Mouse (Mus musculus) limb, embryonic 14.5 days (tissue): ENCODE data around the gene Dusp10. TPM values are rescaled to one million over a fixed set of nuclear protein-coding genes. Genes with fewer than 3 reads are reported as not detected.

Experiments used
- ATAC-seq: fragments of 200-750 bp; cut with Nextera tagmentation; 2 replicates; pipeline ENCODE4 v1.8.0; 2017; ENCODE audit warnings: low read depth, moderate number of reproducible peaks, moderate TSS enrichment; ENCODE audit not compliant: low FRiP score
- DNase-seq: peaks from one replicate; pipeline ENCODE4 v3.0.0-alpha.2; 2015; ENCODE audit warnings: low spot score
- H3K27ac ChIP-seq: fragments of 300-500 bp; sonication (generic); replicated peaks from 2 replicates; pipeline ENCODE4 v1.5.1; 2014; ENCODE audit warnings: low read depth, mild to moderate bottlenecking, low read length, moderate library complexity, mixed read lengths
- H3K27me3 ChIP-seq: fragments of 300-500 bp; sonication (generic); 2 replicates; pipeline ENCODE4 v1.6.1; 2014; ENCODE audit warnings: low read length, mixed read lengths; ENCODE audit not compliant: control insufficient read depth, insufficient read depth
- H3K36me3 ChIP-seq: fragments of 300-500 bp; sonication (generic); 2 replicates; pipeline ENCODE4 v1.6.1; 2014; ENCODE audit warnings: mild to moderate bottlenecking, low read length, moderate library complexity, mixed read lengths; ENCODE audit not compliant: control insufficient read depth, insufficient read depth
- H3K4me1 ChIP-seq: fragments of 300-500 bp; sonication (generic); 2 replicates; pipeline ENCODE4 v1.6.1; 2014; ENCODE audit warnings: antibody characterized with exemption, low read length, mixed read lengths; ENCODE audit not compliant: control insufficient read depth, insufficient read depth
- H3K4me2 ChIP-seq: fragments of 300-500 bp; sonication (generic); replicated peaks from 2 replicates; pipeline ENCODE4 v1.6.1; 2014; ENCODE audit warnings: low read depth, mild to moderate bottlenecking, low read length, moderate library complexity; ENCODE audit not compliant: severe bottlenecking
- H3K4me3 ChIP-seq: fragments of 300-500 bp; sonication (generic); replicated peaks from 2 replicates; pipeline ENCODE4 v1.5.1; 2014; ENCODE audit warnings: low read length
- H3K9ac ChIP-seq: fragments of 300-500 bp; sonication (generic); 2 replicates; pipeline ENCODE4 v1.6.1; 2014; ENCODE audit warnings: mild to moderate bottlenecking, low read depth, low read length, moderate library complexity; ENCODE audit not compliant: severe bottlenecking
- H3K9me3 ChIP-seq: fragments of 300-500 bp; sonication (generic); 2 replicates; pipeline ENCODE4 v1.6.1; 2016; ENCODE audit warnings: low read length; ENCODE audit not compliant: control insufficient read depth
- POLR2A ChIP-seq: fragments of 200-500 bp; IDR thresholded peaks from 2 replicates; pipeline ENCODE4 v1.8.0; 2012; ENCODE audit warnings: inconsistent platforms, mild to moderate bottlenecking, moderate library complexity, borderline replicate concordance; ENCODE audit not compliant: insufficient read depth, insufficient read length; ENCODE audit errors: extremely low read depth
- WGBS: fragments of 180-500 bp; shearing (Covaris S2); extraction: QIAGEN DNeasy Blood & Tissue Kit; methylation state at CpG from one replicate; pipeline ENCODE4 v1.1.7; 2014; 5-methylcytosine and 5-hydroxymethylcytosine counted together
- polyA plus RNA-seq, 2 experiments: library from polyadenylated mRNA; depleted of rRNA in 1 of 2; stranded (reverse) in 1 of 2; unstranded in 1 of 2; fragments of >200 nt; fragmentation: Nextera tagmentation in 1 of 2; extraction: Ambion mirVana in 1 of 2; gene quantifications; 2 replicates each; pipeline versions ENCODE4 v1.2.1 to v1.2.3; 2012 to 2014

The Dusp10 gene
- polyA plus RNA-seq, 2 experiments: 16.7 to 22.1 TPM

GRCm38 (mm10) chr1:184034011-184034557, 21.0 kb downstream of the Dusp10 start, which contains the start of gene 1700056E22Rik:
TSS of gene 1700056E22Rik (minus strand) at chr1:184034301.
- DNase-seq (peak; percentile 100), ATAC-seq (peak; percentile 100)
- Histone ChIP-seq H3K4me1 (peaks cover 10% of the 10 kb centered on the region; the same call in 1 of the 2 replicates), H3K27ac (peak within 1 kb of the TSS; percentile 96), H3K4me2 (peak within 1 kb of the TSS; percentile 93), H3K9ac (peak within 1 kb of the TSS; percentile 84), H3K36me3 (peaks cover 7% of the 10 kb centered on the region; the same call in 1 of the 2 replicates), H3K9me3 (no peaks in the 10 kb centered on the region), H3K27me3 (no peaks in the 10 kb centered on the region), H3K4me3 (peak within 1 kb of the TSS; percentile 74)
- TF ChIP-seq POLR2A: peak; percentile 22; the same call in 1 of the 2 replicates
- under 1% methylated on average over 38 of the region's 38 CpGs for WGBS

- Histone ChIP-seq H3K9ac (peak overlapping the region; percentile 54), H3K4me3 (peak overlapping the region; percentile 74), H3K36me3 (peaks cover 7% of the 10 kb centered on the region; the same call in 1 of the 2 replicates), H3K4me1 (peaks cover 10% of the 10 kb centered on the region; the same call in 1 of the 2 replicates), H3K27ac (0 out of 2 replicates have a peak overlapping the region, but pooled peaks have one; percentile 22), H3K4me2 (peak overlapping the region; percentile 93), H3K27me3 (no peaks in the 10 kb centered on the region), H3K9me3 (no peaks in the 10 kb centered on the region)
- WGBS: 0% methylated on average over 12 of the region's 12 CpGs
- ATAC-seq (no peak), DNase-seq (no peak)
- TF ChIP-seq POLR2A: no peak
Measured at GRCm38 (mm10) chr1:184034741-184035181, 21.7 kb downstream of the Dusp10 start.

GRCm38 (mm10) chr1:184035346-184035903, 22.3 kb downstream of the Dusp10 start:
- peaks cover 7% of the 10 kb centered on the region; the same call in 1 of the 2 replicates for H3K36me3 ChIP-seq
- TF ChIP-seq POLR2A: no peak

GRCm38 (mm10) chr1:184037802-184038201, 24.7 kb downstream of the Dusp10 start:
- 77% methylated on average over 4 of the region's 4 CpGs for WGBS
- Histone ChIP-seq H3K9ac (no peak overlapping the region), H3K4me2 (no peak overlapping the region), H3K36me3 (peaks cover 7% of the 10 kb centered on the region; the same call in 1 of the 2 replicates), H3K4me3 (no peak overlapping the region), H3K4me1 (peaks cover 18% of the 10 kb centered on the region), H3K27me3 (no peaks in the 10 kb centered on the region), H3K27ac (no peak overlapping the region), H3K9me3 (no peaks in the 10 kb centered on the region)
- TF ChIP-seq POLR2A: no peak
- ATAC-seq: no peak
- no peak for DNase-seq

More at GRCm38 (mm10) chr1:184035346-184035903, 22.3 kb downstream of the Dusp10 start:
- Histone ChIP-seq H3K9me3 (no peaks in the 10 kb centered on the region), H3K4me1 (peaks cover 10% of the 10 kb centered on the region; the same call in 1 of the 2 replicates), H3K27ac (no peak overlapping the region), H3K9ac (peak overlapping the region; percentile 54), H3K27me3 (no peaks in the 10 kb centered on the region), H3K4me3 (peak overlapping the region; percentile 74), H3K4me2 (peak overlapping the region; percentile 93)
- DNase-seq: no peak
- no peak for ATAC-seq
- WGBS: 4% methylated on average over 12 of the region's 12 CpGs

DNA sequence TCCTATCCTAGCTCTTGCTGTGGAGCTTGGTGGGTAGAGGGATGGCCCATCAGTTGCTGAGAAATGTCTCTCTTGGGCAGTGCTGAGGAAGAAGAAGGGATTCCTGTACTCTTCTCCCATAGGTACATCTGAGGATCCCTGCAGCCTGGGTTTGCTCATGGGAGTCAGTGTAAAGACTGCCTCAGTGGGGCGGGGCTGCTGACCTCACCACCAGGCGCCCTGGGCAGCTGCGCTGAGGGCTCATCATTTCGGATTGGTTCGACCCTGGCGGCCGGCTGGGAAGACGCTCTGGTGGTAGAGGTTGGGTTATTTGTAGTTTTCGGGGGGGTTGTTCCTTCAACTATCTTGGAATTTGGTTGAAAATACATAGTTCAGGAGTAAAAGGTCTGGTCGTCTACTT, 26.2 kb downstream of the Dusp10 start:
- no peak for DNase-seq
- no peak for TF ChIP-seq POLR2A
- Histone ChIP-seq H3K27ac (no peak overlapping the region), H3K4me2 (no peak overlapping the region; the same call in 1 of the 2 replicates), H3K4me3 (no peak overlapping the region), H3K36me3 (peaks cover 7% of the 10 kb centered on the region; the same call in 1 of the 2 replicates), H3K4me1 (peaks cover 15% of the 10 kb centered on the region), H3K9ac (no peak overlapping the region), H3K27me3 (no peaks in the 10 kb centered on the region), H3K9me3 (no peaks in the 10 kb centered on the region)
- WGBS: 92% methylated on average over 10 of the region's 10 CpGs
- no peak for ATAC-seq
